Mouse (Mus musculus) MEL-GATA-1-ER (cell line): ENCODE measurements at regions not wholly inside any gene's neighbourhood (a gene's known extent, or its start where the extent isn't known, plus 50 kb on each side); places are given as distances from the start of the nearest gene placed in this dataset.

Source experiments
- DNase-seq: peaks from one replicate; pipeline ENCODE4 v3.0.0-alpha.2; 2012; ENCODE audit warnings: low read depth; ENCODE audit errors: extremely low read depth

GRCm38 (mm10) chr10:56587205-56587604, 210.1 kb downstream of the Gja1 start:
- DNase-seq = no peak

DNA sequence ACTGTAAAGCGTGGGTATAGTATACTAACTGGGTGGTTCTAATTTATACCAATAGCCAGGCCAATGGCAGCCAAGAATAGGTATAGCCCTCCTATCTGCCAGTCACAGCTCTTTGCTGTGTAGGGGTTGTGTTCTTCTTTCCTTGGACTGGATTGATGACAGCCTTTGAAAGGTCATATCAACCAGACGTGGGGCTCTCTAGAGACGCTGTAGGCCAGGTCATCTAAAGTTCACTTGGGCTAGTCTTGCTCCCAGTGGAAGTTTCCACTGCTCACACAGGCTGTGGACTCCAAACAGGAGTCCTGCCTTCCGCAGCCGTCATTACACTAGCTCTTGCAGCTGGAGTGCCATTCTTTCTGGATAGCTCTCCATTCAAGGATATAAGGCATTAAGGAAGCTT, 220.3 kb downstream of the Gja1 start:
- DNase-seq = no peak

DNA sequence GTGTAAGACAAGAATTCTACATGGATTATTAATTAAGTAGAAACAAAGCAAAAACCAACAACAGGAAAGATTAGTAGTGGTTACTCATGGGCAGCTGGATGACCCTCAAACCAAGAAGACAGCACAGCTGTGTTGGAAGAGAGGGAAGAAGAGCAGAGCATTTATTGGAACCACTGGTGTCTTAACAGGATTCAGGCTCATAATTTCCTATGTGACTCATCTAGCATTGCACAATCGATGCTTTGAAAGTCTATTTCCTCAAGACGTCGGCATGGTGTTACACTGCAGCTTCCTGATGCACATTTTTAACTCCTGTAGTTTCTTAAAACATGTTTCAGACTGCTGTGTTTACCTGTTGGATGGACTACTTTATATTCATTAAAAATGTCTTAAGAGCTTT, 221.1 kb downstream of the Gja1 start:
- no peak for DNase-seq

DNA sequence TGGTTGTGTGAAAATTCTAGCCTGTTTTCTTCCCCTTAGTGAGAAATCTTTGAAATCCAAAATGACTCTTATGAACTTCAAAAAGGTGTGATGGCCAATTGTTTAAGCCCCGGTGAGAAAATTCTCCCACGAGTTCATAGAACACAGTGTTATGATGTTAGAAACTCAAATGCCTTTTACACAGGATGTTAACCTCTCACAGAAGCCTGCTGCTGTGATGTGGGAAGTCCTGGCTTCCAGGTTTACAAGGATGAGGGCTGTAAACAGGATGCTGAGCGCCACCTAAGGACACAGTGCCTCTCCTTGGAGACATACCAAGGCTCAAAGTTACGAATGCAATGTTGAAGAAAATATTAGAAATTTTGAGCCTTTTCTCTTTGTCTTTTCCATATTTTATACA, 222.8 kb downstream of the Gja1 start:
- no peak for DNase-seq

- DNase-seq = no peak
Observed at GRCm38 (mm10) chr10:56611564-56612288, 234.6 kb downstream of the Gja1 start.

DNA sequence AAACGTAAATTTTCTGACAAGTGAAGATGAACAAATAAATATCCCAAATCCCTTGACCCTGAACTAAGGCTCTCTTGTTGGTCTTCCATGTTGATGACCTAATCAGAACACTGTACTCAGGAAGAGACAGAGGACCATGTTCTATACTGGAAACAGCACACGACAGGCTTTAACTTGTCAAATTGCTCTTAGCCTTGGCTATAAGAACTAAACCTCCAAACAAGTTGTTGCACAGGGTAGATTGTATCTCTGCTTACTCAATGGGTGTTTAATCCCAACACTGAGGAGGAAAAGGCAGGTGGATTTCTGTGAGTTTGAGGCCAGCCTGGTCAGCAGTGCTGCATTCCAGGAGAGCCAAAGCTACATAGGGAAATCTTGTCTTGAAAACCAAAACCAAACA, 265.5 kb downstream of the Gja1 start:
- no peak for DNase-seq

GRCm38 (mm10) chr10:56643376-56644135, 266.4 kb downstream of the Gja1 start:
- no peak for DNase-seq

DNA sequence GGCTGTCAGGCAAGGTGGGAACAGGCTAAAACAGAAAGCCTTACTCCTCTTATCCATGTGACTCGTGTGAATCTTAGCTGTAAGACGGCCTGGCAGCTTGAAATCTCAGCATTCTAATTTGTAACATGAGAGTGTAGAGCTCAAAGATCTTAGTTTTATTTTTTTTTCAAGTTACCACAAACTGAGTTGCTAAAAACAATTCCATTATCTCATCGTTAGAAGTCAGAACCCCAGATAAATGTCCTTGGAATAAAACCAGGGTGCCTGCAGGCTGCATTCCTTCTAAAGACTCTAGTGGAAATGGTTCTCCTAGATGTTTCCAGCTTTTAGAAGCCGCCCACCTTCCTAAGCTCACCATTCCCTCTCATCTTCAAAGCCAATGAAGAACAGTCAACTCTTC, 283.4 kb downstream of the Gja1 start:
- DNase-seq = no peak

DNA sequence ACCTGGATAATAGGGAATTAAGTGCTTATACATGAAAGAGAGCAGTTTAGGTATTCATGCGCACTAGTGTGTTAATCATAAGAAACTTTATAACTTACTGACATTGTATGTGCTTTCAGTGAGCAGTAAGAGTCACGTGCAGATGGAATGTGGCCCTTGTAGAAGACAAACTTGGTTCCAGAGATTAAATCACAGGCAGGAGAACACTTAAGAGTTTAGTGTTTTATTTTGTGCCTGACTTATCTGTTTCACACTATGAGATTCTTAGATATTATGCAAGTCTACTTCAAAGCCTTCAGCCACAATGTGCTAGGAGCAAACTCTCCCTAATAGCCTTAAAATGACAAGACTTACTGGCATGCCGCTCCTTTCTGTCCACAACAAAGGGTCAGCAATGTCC, 296.8 kb downstream of the Gja1 start:
- DNase-seq = no peak

DNA sequence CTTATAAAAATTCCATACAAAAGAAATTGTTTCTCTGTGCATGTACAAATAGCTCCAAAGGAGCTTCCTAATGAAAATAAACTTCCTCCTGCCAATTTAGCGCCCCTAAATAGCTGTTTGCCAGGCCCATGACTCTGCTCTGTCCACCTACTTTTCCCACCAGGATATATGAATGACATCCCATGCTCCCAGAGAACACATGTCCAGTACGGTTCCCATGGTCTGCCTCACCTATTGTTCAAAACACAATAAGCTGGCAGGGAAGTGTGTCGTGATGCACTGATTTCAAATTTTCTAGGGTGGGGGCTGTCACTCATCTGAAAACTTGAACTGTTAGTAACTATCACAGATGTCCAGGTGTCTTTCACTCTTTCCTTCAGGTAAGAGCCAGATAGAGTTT, 305.8 kb downstream of the Gja1 start:
- DNase-seq = no peak

DNA sequence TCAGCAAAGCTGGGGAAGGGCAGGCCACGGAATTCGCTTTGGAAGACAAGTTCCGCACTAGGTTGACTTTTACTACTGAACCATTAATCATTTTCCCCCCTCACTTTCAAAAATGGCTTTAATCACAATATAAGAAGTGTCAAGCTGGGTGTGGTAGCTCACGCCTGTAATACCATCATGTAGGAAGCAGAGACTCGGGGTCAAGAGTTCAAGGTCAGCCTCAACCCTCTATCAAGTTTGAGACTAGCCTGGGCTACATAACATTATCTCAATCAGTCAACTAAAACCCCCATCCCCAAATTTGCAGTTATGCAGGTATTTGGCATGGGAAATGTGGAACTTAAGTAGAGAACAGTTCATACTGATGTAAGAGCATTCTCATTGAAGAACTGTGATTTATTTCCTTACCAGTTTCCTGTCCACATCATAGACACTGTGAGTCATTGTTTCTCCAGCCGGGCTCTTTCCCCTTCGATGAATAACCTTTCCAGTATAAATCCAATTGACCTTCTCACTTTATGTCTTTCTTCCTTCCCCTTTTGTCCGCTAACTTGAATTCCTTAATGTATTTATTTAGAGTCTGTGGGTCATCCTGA, 308.6 kb downstream of the Gja1 start:
- no peak for DNase-seq

GRCm38 (mm10) chr10:56691467-56691866, 314.3 kb downstream of the Gja1 start:
- no peak for DNase-seq

GRCm38 (mm10) chr10:56695100-56695499, 318.0 kb downstream of the Gja1 start:
- no peak for DNase-seq

GRCm38 (mm10) chr10:56700126-56700525, 323.0 kb downstream of the Gja1 start:
- no peak for DNase-seq

DNA sequence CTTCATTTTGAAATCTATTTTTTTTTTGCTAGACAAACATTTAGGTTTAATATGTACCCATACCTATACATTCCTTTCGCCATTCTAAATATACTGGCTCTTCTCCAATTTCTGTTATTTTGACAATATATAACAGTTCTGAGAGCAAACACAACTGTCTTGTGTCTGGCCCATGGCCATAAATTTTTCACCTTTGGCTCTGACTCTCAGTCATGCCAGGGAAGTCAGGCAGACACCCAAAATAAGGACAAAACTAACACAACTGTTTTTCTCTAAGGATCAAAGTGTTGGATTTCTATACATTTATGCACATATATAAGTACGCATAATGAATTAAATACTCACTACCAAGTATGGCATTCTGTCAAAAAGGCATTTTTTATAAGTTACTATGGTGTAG, 331.3 kb downstream of the Gja1 start:
- no peak for DNase-seq

GRCm38 (mm10) chr10:56708886-56709285, 331.8 kb downstream of the Gja1 start:
- no peak for DNase-seq

DNA sequence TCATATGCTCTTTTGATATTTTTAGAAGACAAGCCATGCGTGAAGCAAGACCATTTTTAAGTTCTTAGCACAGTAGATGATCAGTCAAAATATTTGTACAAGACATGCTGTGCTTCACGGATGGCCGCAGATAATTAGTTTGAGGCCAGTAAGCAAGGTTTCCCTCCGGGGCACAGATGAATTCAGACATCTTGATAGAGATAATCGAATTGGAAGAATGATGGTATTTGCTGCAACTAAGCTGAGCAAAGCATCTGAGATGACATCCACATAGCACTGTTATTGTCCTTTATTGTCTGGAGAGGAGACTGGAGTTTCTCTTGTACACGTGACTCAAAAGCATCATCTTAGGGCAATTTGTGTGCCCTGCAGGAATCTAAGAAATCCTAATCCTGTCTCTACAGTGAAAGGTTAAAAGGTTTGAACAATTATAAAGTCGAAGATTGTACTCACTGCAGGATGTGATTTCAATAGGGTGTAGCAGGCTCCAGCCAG, 335.5 kb downstream of the Gja1 start:
- no peak for DNase-seq

GRCm38 (mm10) chr10:56737073-56737472, 359.9 kb downstream of the Gja1 start:
- DNase-seq = peak; percentile 6

GRCm38 (mm10) chr10:56739621-56740020, 362.5 kb downstream of the Gja1 start:
- DNase-seq = no peak

DNA sequence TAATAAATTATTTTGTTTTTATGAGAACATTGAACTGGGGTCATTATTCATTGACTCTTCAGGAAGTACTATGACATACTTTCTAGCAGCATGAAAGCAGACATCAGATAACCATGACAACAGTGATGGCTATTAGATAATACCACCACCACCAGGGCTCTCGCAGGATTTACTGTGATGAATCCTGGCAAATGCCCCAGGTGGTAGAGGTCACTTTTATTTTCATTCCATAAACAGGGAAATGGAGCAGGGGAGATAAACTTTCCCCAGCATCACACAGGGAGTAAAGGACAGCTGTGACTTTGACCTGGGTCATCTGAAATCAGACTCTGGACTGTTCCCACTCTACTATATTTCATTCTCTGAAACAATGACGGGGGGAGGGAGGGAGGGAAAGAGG, 375.0 kb downstream of the Gja1 start:
- DNase-seq = no peak

- no peak for DNase-seq
Observed at GRCm38 (mm10) chr10:56753576-56753975, 376.4 kb downstream of the Gja1 start.

GRCm38 (mm10) chr10:56754546-56755175, 377.5 kb downstream of the Gja1 start:
- no peak for DNase-seq
